Mouse (Mus musculus) embryo, embryonic 10.5 days (tissue): Measurements from ENCODE around the gene Plg.

ENCODE experiments used
- DNase-seq: peaks from one replicate; pipeline ENCODE4 v3.0.0-alpha.2; 2015; ENCODE audit warnings: low spot score

The Plg gene

GRCm38 (mm10) chr17:12377981-12378705, at the start of gene Plg:
Plg (plus strand) TSS chr17:12378608.
- no peak for DNase-seq

GRCm38 (mm10) chr17:12335115-12335514, 43.3 kb upstream of the Plg start:
- no peak for DNase-seq

GRCm38 (mm10) chr17:12336073-12336868, 42.1 kb upstream of the Plg start:
- no peak for DNase-seq

GRCm38 (mm10) chr17:12337156-12337555, 41.3 kb upstream of the Plg start:
- DNase-seq, result no peak

- no peak for DNase-seq
Measured at GRCm38 (mm10) chr17:12343702-12344376, 34.6 kb upstream of the Plg start.

GRCm38 (mm10) chr17:12347462-12347861, 30.9 kb upstream of the Plg start:
- no peak for DNase-seq

- no peak for DNase-seq
Measured at GRCm38 (mm10) chr17:12351564-12351963, 26.8 kb upstream of the Plg start.

- peak; percentile 57 for DNase-seq
Measured at GRCm38 (mm10) chr17:12352781-12353180, 25.6 kb upstream of the Plg start.

GRCm38 (mm10) chr17:12359876-12360275, 18.5 kb upstream of the Plg start:
- DNase-seq, result no peak

GRCm38 (mm10) chr17:12363601-12364425, 14.6 kb upstream of the Plg start:
- no peak for DNase-seq

GRCm38 (mm10) chr17:12364426-12364735, 14.0 kb upstream of the Plg start:
- no peak for DNase-seq

- DNase-seq, result peak; percentile 79
Measured at GRCm38 (mm10) chr17:12367373-12367930, 11.0 kb upstream of the Plg start.

GRCm38 (mm10) chr17:12369393-12369792, 9.0 kb upstream of the Plg start:
- DNase-seq, result no peak

GRCm38 (mm10) chr17:12370289-12370688, 8.1 kb upstream of the Plg start:
- DNase-seq, result peak; percentile 15

GRCm38 (mm10) chr17:12371310-12371925, 7.0 kb upstream of the Plg start:
- peak; percentile 67 for DNase-seq

GRCm38 (mm10) chr17:12372021-12372420, 6.4 kb upstream of the Plg start:
- peak; percentile 80 for DNase-seq

- DNase-seq, result no peak
Measured at GRCm38 (mm10) chr17:12373601-12374144, 4.7 kb upstream of the Plg start.

GRCm38 (mm10) chr17:12380287-12380686, 1.9 kb downstream of the Plg start:
- no peak for DNase-seq

GRCm38 (mm10) chr17:12381579-12381978, 3.2 kb downstream of the Plg start:
- DNase-seq, result no peak

GRCm38 (mm10) chr17:12382531-12382930, 4.1 kb downstream of the Plg start:
- peak; percentile 41 for DNase-seq
